Mouse (Mus musculus): ENCODE data around the gene Ankrd7. TPM values are rescaled to one million over a fixed set of nuclear protein-coding genes. Genes with fewer than 3 reads are reported as not detected.
"Not testable (repeated sequence)": the region's sequence is repeated elsewhere in the genome, so short reads cannot be mapped to it uniquely, and the experiment has no call there.

Gene Ankrd7
- polyA plus RNA-seq (2012; ENCODE audit: insufficient read depth, low replicate concordance): not detected in 2 replicates

GRCm38 (mm10) chr6:18866018-18866417 lies at the start of gene Ankrd7:
Ankrd7 (plus strand) TSS chr6:18866318.
- TF ChIP-seq GATA1 (IDR thresholded peaks at IDR 0.05; ENCODE audit: borderline replicate concordance, low read length): no peak
- no peak for TF ChIP-seq FLI1 (IDR thresholded peaks at IDR 0.05; ENCODE audit: low read length)
- no peaks in the 10 kb centered on the region for H3K36me3 ChIP-seq (replicated peaks; ENCODE audit: low read length)
- peaks cover 14% of the 10 kb centered on the region; the same call in 1 of the 2 replicates for H3K9me3 ChIP-seq
- peaks cover 4% of the 10 kb centered on the region; the same call in 1 of the 2 replicates for H3K4me1 ChIP-seq
- no peak within 1 kb of the TSS for H3K4me3 ChIP-seq (replicated peaks)
- H3K27me3 ChIP-seq (replicated peaks): no peaks in the 10 kb centered on the region

DNA sequence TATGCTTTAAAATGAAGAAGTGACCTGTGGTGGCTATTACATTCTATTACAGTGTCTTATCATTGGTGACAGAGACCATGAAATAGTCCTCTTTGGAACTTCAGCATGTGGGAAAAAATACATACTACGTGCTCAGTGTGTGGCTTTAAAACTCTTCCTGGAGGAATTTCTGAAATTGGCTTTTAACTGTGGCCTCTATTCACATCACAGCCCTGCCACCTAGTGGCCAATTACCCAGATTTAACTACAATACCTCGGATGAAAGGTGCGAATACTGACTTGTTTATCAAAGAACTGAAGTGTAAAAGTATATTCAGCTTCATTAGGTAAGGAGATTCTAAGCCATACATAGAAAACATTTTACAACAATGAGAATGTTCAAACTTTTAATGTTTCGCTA lies 46.8 kb upstream of the Ankrd7 start:
- Histone ChIP-seq H3K4me3 (replicated peaks) (peak overlapping the region; percentile 55), H3K27me3 (replicated peaks) (no peaks in the 10 kb centered on the region), H3K9me3 (no peaks in the 10 kb centered on the region), H3K4me1 (peaks cover 39% of the 10 kb centered on the region), H3K36me3 (replicated peaks; ENCODE audit: low read length) (no peaks in the 10 kb centered on the region)
- TF ChIP-seq GATA1 (IDR thresholded peaks at IDR 0.05; ENCODE audit: borderline replicate concordance, low read length): no peak
- TF ChIP-seq FLI1 (IDR thresholded peaks at IDR 0.05; ENCODE audit: low read length): no peak

- peaks cover 32% of the 10 kb centered on the region for H3K4me1 ChIP-seq
- H3K36me3 ChIP-seq (replicated peaks; ENCODE audit: low read length): no peaks in the 10 kb centered on the region
- TF ChIP-seq GATA1 (IDR thresholded peaks at IDR 0.05; ENCODE audit: borderline replicate concordance, low read length) (no peak), FLI1 (IDR thresholded peaks at IDR 0.05; ENCODE audit: low read length) (no peak)
- no peak overlapping the region for H3K4me3 ChIP-seq (replicated peaks)
- no peaks in the 10 kb centered on the region for H3K27me3 ChIP-seq (replicated peaks)
- H3K9me3 ChIP-seq: no peaks in the 10 kb centered on the region
These were observed 45.9 kb upstream of the Ankrd7 start for GRCm38 (mm10) chr6:18820246-18820645.

- Histone ChIP-seq H3K4me1 (peaks cover 16% of the 10 kb centered on the region), H3K27me3 (replicated peaks) (no peaks in the 10 kb centered on the region), H3K4me3 (replicated peaks) (no peak overlapping the region), H3K9me3 (no peaks in the 10 kb centered on the region), H3K36me3 (replicated peaks; ENCODE audit: low read length) (no peaks in the 10 kb centered on the region)
- TF ChIP-seq FLI1 (IDR thresholded peaks at IDR 0.05; ENCODE audit: low read length): no peak
- no peak for TF ChIP-seq GATA1 (IDR thresholded peaks at IDR 0.05; ENCODE audit: borderline replicate concordance, low read length)
These were observed 43.3 kb upstream of the Ankrd7 start for GRCm38 (mm10) chr6:18822812-18823211.

DNA sequence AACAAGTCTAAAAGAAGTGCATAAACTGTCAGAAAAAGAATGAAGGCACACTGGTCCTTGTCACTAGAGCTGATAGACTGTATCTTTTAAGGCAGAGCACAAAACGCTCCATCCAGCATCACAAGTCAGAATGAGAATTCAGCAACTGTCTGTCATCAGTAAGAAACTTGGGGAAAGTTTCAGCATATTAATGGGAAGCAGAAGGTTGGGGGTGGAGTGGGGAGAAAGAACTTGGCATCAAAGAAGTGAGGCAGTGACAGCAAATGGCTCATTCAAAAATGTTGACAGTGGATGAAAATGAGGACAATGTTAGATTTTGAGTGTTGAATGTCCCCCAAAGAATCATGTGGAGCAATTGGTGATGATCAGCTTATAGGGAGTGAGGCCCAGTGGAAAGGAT lies 33.2 kb upstream of the Ankrd7 start:
- TF ChIP-seq GATA1 (IDR thresholded peaks at IDR 0.05; ENCODE audit: borderline replicate concordance, low read length) (no peak), FLI1 (IDR thresholded peaks at IDR 0.05; ENCODE audit: low read length) (no peak)
- Histone ChIP-seq H3K4me3 (replicated peaks) (no peak overlapping the region), H3K27me3 (replicated peaks) (no peaks in the 10 kb centered on the region), H3K9me3 (no peaks in the 10 kb centered on the region), H3K36me3 (replicated peaks; ENCODE audit: low read length) (no peaks in the 10 kb centered on the region), H3K4me1 (0 out of 2 replicates have a peak, but pooled peaks cover 4% of the 10 kb centered on the region)

- H3K4me1 ChIP-seq; H3K36me3 ChIP-seq (replicated peaks; ENCODE audit: low read length); H3K4me3 ChIP-seq (replicated peaks); H3K9me3 ChIP-seq; H3K27me3 ChIP-seq (replicated peaks): not testable (repeated sequence)
These were observed 21.6 kb upstream of the Ankrd7 start for GRCm38 (mm10) chr6:18844529-18844928.

DNA sequence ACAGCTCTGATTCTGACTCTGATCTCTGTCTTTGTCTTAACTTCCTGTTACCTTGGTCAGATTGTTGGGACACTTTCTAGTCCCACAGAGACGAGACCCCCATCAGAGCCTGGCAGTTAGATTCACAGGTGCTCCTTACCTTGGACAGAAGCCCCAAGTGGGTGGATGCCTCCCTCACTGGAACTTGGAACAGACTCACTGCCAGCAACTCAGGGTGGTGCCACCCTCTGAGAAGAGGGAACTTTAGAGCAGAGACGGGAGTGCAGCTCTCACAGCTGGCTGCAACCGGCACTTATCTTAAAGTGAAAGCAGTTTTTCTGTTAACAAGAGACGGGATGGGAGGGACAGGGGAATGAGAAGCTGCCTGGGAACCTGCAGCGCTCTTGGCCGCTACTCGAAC lies 20.5 kb upstream of the Ankrd7 start:
- not testable (repeated sequence) for H3K27me3 ChIP-seq (replicated peaks); H3K9me3 ChIP-seq; H3K36me3 ChIP-seq (replicated peaks; ENCODE audit: low read length)
- H3K4me3 ChIP-seq (replicated peaks): peak overlapping the region; percentile 81
- peaks cover 11% of the 10 kb centered on the region for H3K4me1 ChIP-seq

DNA sequence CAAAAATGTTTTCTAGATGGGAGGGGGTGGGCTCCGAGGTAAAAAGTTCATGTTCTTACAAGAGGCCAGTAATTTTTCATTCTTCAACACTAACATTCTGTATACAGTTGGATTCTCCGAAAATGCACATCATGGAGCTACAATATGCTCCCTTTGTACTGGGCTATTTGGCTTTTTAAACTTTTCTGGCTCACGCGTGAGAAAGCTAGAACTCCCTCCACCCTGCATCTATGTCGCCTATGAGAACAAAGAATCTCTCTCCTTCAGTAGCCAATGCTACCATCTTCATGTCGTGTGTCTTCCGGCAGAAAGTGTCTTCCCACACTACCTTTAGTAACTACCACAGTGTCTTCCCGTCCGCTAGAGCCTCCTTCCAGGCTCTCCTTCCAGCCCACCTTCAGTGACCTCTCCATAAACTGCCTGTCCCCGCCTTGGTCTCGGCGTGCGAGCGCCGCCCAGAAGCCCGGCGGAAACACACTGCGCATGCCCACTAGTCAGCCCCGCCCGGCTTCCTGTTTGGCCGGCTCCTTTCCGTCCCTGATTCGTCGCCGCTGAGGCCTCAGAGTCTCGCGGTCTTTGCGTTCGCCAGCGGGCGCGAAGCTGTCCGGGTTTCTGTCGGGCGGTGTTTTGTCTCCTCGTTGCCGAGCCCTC lies 17.9 kb upstream of the Ankrd7 start, which contains the start of gene Lsm8:
Gene Lsm8, plus strand, starts transcription at position 529 of the 651 bp plus-strand sequence.
- Histone ChIP-seq H3K27me3 (replicated peaks) (no peaks in the 10 kb centered on the region), H3K4me1 (peaks cover 11% of the 10 kb centered on the region), H3K36me3 (replicated peaks; ENCODE audit: low read length) (peaks cover 26% of the 10 kb centered on the region), H3K4me3 (replicated peaks) (peak within 1 kb of the TSS; percentile 93), H3K9me3 (no peaks in the 10 kb centered on the region)
- TF ChIP-seq GATA1 (IDR thresholded peaks at IDR 0.05; ENCODE audit: borderline replicate concordance, low read length): no peak
- TF ChIP-seq FLI1 (IDR thresholded peaks at IDR 0.05; ENCODE audit: low read length): no peak

- Histone ChIP-seq H3K36me3 (replicated peaks; ENCODE audit: low read length) (peaks cover 31% of the 10 kb centered on the region), H3K4me3 (replicated peaks) (peak overlapping the region; percentile 93), H3K9me3 (no peaks in the 10 kb centered on the region), H3K27me3 (replicated peaks) (no peaks in the 10 kb centered on the region), H3K4me1 (peaks cover 11% of the 10 kb centered on the region)
- TF ChIP-seq FLI1 (IDR thresholded peaks at IDR 0.05; ENCODE audit: low read length) (no peak), GATA1 (IDR thresholded peaks at IDR 0.05; ENCODE audit: borderline replicate concordance, low read length) (no peak)
These were observed 17.4 kb upstream of the Ankrd7 start for GRCm38 (mm10) chr6:18848702-18849061.

- Histone ChIP-seq H3K36me3 (replicated peaks; ENCODE audit: low read length) (peaks cover 79% of the 10 kb centered on the region), H3K27me3 (replicated peaks) (no peaks in the 10 kb centered on the region), H3K4me3 (replicated peaks) (no peak overlapping the region)
These were observed 10.8 kb upstream of the Ankrd7 start for GRCm38 (mm10) chr6:18855323-18855722.

More at GRCm38 (mm10) chr6:18855323-18855722, 10.8 kb upstream of the Ankrd7 start:
- Histone ChIP-seq H3K4me1 (peaks cover 4% of the 10 kb centered on the region; the same call in 1 of the 2 replicates), H3K9me3 (no peaks in the 10 kb centered on the region)
- TF ChIP-seq FLI1 (IDR thresholded peaks at IDR 0.05; ENCODE audit: low read length) (no peak), GATA1 (IDR thresholded peaks at IDR 0.05; ENCODE audit: borderline replicate concordance, low read length) (no peak)

All from megakaryocyte, embryonic 14.5 days (primary cell).